Comparison of ENCODE assay signal across 9 mouse cellular contexts in genomic region chr10:111600677-111601099, GRCm38 (mm10).
A peak's percentile ranks its signal among the peaks of the same experiment; 100 is the strongest.
DNase-seq lines count a peak whose midpoint lies in the region; ATAC-seq and TF ChIP-seq lines count a peak whose summit lies in the region.
"Had no signal": no experiment of that assay in that cellular context is flagged by ENCODE, and none has a peak within 500 bp of the region (broad histone marks: within the 10 kb centered on the region; RNA-seq: fewer than 3 reads in every experiment).

No protein-coding gene starts in this region.

- 7% methylated on average over 2 of the region's 2 CpGs for WGBS in intestine, embryonic 14.5 days
- whole genome bisulfite sequencing in intestine, postnatal 0 days: 17% methylated on average over 2 of the region's 2 CpGs
- WGBS in forebrain, postnatal 0 days: 11% methylated on average over 2 of the region's 2 CpGs
- WGBS in heart, postnatal 0 days: 0% methylated on average over 2 of the region's 2 CpGs
- WGBS in liver, embryonic 16.5 days (ENCODE audit: insufficient replicate concordance): 2% methylated on average over 2 of the region's 2 CpGs
- 21% methylated on average over 2 of the region's 2 CpGs for WGBS in neural tube, embryonic 15.5 days

- H3K9me3 ChIP-seq in intestine, embryonic 14.5 days (ENCODE audit: control insufficient read depth, low read length): no peaks in the 10 kb centered on the region
- H3K9me3 ChIP-seq in intestine, postnatal 0 days (ENCODE audit: control insufficient read depth): no peaks in the 10 kb centered on the region
- H3K9me3 ChIP-seq in forebrain, postnatal 0 days (ENCODE audit: low read length): no peaks in the 10 kb centered on the region
- no peaks in the 10 kb centered on the region for H3K9me3 ChIP-seq in heart, postnatal 0 days (replicated peaks; ENCODE audit: control insufficient read depth, low read length)
- H3K9me3 ChIP-seq in liver, embryonic 16.5 days (replicated peaks; ENCODE audit: control insufficient read depth, low read length): no peaks in the 10 kb centered on the region
- no peaks in the 10 kb centered on the region for H3K9me3 ChIP-seq in neural tube, embryonic 15.5 days (replicated peaks)

- DNase-seq in intestine, embryonic 14.5 days (ENCODE audit: low spot score): peak; percentile 88
- peak; percentile 73 for DNase-seq in forebrain, postnatal 0 days
- peak; percentile 86 for DNase-seq in heart, postnatal 0 days (ENCODE audit: low spot score)
- DNase-seq in kidney, postnatal 36 days: peak; percentile 88 to 92
- DNase-seq in urinary bladder, postnatal 10 days (ENCODE audit: low spot score): peak; percentile 31

- H3K9ac ChIP-seq in intestine, embryonic 14.5 days (ENCODE audit: low read length): no peak overlapping the region
- no peak overlapping the region for H3K9ac ChIP-seq in intestine, postnatal 0 days (ENCODE audit: low read depth, low read length)
- no peak overlapping the region for H3K9ac ChIP-seq in forebrain, postnatal 0 days
- no peak overlapping the region for H3K9ac ChIP-seq in heart, postnatal 0 days (replicated peaks; ENCODE audit: low read depth, low read length)
- H3K9ac ChIP-seq in liver, embryonic 16.5 days (ENCODE audit: low read depth, low read length): no peak overlapping the region
- no peak overlapping the region for H3K9ac ChIP-seq in neural tube, embryonic 15.5 days (replicated peaks)
- H3K9ac ChIP-seq: liver, embryonic 14.5 days had no signal

- H3K27me3 ChIP-seq in intestine, embryonic 14.5 days (replicated peaks; ENCODE audit: control insufficient read depth, insufficient read depth, low read length): no peaks in the 10 kb centered on the region
- no peaks in the 10 kb centered on the region for H3K27me3 ChIP-seq in intestine, postnatal 0 days (replicated peaks; ENCODE audit: control insufficient read depth, insufficient read depth, low read length)
- no peaks in the 10 kb centered on the region for H3K27me3 ChIP-seq in forebrain, postnatal 0 days (ENCODE audit: insufficient read depth, low read length)
- H3K27me3 ChIP-seq in heart, postnatal 0 days (ENCODE audit: control insufficient read depth, insufficient read depth, low read length): no peaks in the 10 kb centered on the region
- no peaks in the 10 kb centered on the region for H3K27me3 ChIP-seq in liver, embryonic 16.5 days (ENCODE audit: control insufficient read depth, insufficient read depth, low read depth, low read length)
- H3K27me3 ChIP-seq in neural tube, embryonic 15.5 days (replicated peaks): no peaks in the 10 kb centered on the region

- no peak for TF ChIP-seq CTCF in intestine, postnatal 0 days (IDR thresholded peaks at IDR 0.05; ENCODE audit: low read depth)
- no peak for TF ChIP-seq CTCF in forebrain, postnatal 0 days (IDR thresholded peaks at IDR 0.05; ENCODE audit: low read depth)
- TF ChIP-seq CTCF in heart, postnatal 0 days (IDR thresholded peaks at IDR 0.05; ENCODE audit: low read depth): no peak

- H3K4me3 ChIP-seq in intestine, embryonic 14.5 days (ENCODE audit: low read depth, low read length): no peak overlapping the region
- no peak overlapping the region for H3K4me3 ChIP-seq in intestine, postnatal 0 days (ENCODE audit: low read depth, low read length)
- no peak overlapping the region for H3K4me3 ChIP-seq in forebrain, postnatal 0 days (ENCODE audit: low read depth, low read length)
- H3K4me3 ChIP-seq in heart, postnatal 0 days (ENCODE audit: low read depth, low read length): no peak overlapping the region
- no peak overlapping the region for H3K4me3 ChIP-seq in liver, embryonic 16.5 days (ENCODE audit: low read depth, low read length)
- H3K4me3 ChIP-seq in neural tube, embryonic 15.5 days (replicated peaks): no peak overlapping the region

- TF ChIP-seq EP300 in heart, postnatal 0 days (IDR thresholded peaks at IDR 0.05; ENCODE audit: low read depth): no peak

- H3K4me1 ChIP-seq in intestine, embryonic 14.5 days (replicated peaks; ENCODE audit: control insufficient read depth, insufficient read depth, low read length): peaks cover 30% of the 10 kb centered on the region
- peaks cover 19% of the 10 kb centered on the region; the same call in 1 of the 2 replicates for H3K4me1 ChIP-seq in intestine, postnatal 0 days (replicated peaks; ENCODE audit: control insufficient read depth, insufficient read depth, low read length)
- H3K4me1 ChIP-seq in forebrain, postnatal 0 days (ENCODE audit: insufficient read depth): 0 out of 2 replicates have a peak, but pooled peaks cover 8% of the 10 kb centered on the region
- peaks cover 24% of the 10 kb centered on the region for H3K4me1 ChIP-seq in heart, postnatal 0 days (ENCODE audit: control insufficient read depth, insufficient read depth)
- H3K4me1 ChIP-seq in liver, embryonic 16.5 days (ENCODE audit: control insufficient read depth, low read depth, low read length): peaks cover 9% of the 10 kb centered on the region
- H3K4me1 ChIP-seq in neural tube, embryonic 15.5 days: peaks cover 22% of the 10 kb centered on the region

- ATAC-seq in intestine, embryonic 14.5 days (replicated peaks; ENCODE audit: low FRiP score, low TSS enrichment, low read depth): peak; percentile 73; the same call in 1 of the 2 replicates
- ATAC-seq in intestine, postnatal 0 days: no peak
- peak; percentile 85 for ATAC-seq in forebrain, postnatal 0 days
- peak; percentile 87 for ATAC-seq in heart, postnatal 0 days (ENCODE audit: insufficient read depth, low read depth)
- ATAC-seq in liver, embryonic 16.5 days (ENCODE audit: low read depth): peak; percentile 57
- peak; percentile 82 for ATAC-seq in neural tube, embryonic 15.5 days (ENCODE audit: low FRiP score)

- no peaks in the 10 kb centered on the region for H3K36me3 ChIP-seq in intestine, embryonic 14.5 days (ENCODE audit: control insufficient read depth, insufficient read depth, low read length)
- H3K36me3 ChIP-seq in intestine, postnatal 0 days (ENCODE audit: control insufficient read depth, insufficient read depth): no peaks in the 10 kb centered on the region
- H3K36me3 ChIP-seq in forebrain, postnatal 0 days (ENCODE audit: insufficient read depth): no peaks in the 10 kb centered on the region
- H3K36me3 ChIP-seq in heart, postnatal 0 days (replicated peaks; ENCODE audit: control insufficient read depth, insufficient read depth, low read length): no peaks in the 10 kb centered on the region
- H3K36me3 ChIP-seq in liver, embryonic 16.5 days (ENCODE audit: control insufficient read depth, insufficient read depth): no peaks in the 10 kb centered on the region
- no peaks in the 10 kb centered on the region for H3K36me3 ChIP-seq in neural tube, embryonic 15.5 days

- peak overlapping the region; percentile 67 for H3K27ac ChIP-seq in intestine, embryonic 14.5 days (ENCODE audit: low read depth)
- H3K27ac ChIP-seq in intestine, postnatal 0 days (ENCODE audit: low read depth, low read length): no peak overlapping the region
- no peak overlapping the region for H3K27ac ChIP-seq in forebrain, postnatal 0 days (ENCODE audit: low read depth, low read length)
- H3K27ac ChIP-seq in heart, postnatal 0 days (ENCODE audit: low read depth): peak overlapping the region; percentile 62
- no peak overlapping the region for H3K27ac ChIP-seq in liver, embryonic 16.5 days (ENCODE audit: low read length)
- peak overlapping the region; percentile 64 for H3K27ac ChIP-seq in neural tube, embryonic 15.5 days (replicated peaks)
- H3K27ac ChIP-seq: liver, embryonic 14.5 days had no signal

- 0 out of 2 replicates have a peak overlapping the region, but pooled peaks have one; percentile 20 for H3K4me2 ChIP-seq in intestine, embryonic 14.5 days (ENCODE audit: low read length)
- no peak overlapping the region for H3K4me2 ChIP-seq in intestine, postnatal 0 days (replicated peaks; ENCODE audit: low read depth)
- no peak overlapping the region for H3K4me2 ChIP-seq in forebrain, postnatal 0 days (ENCODE audit: low read depth)
- H3K4me2 ChIP-seq in heart, postnatal 0 days (ENCODE audit: low read depth, low read length): no peak overlapping the region
- H3K4me2 ChIP-seq in liver, embryonic 16.5 days (ENCODE audit: low read depth, low read length): no peak overlapping the region
- no peak overlapping the region for H3K4me2 ChIP-seq in neural tube, embryonic 15.5 days

Comparison
In these comparisons a context has a peak if more than half of its experiments do, and no peak if none do; other contexts are left out.
1. H3K27ac ChIP-seq: peak in intestine, embryonic 14.5 days (single experiment), heart, postnatal 0 days (single experiment) and neural tube, embryonic 15.5 days (single experiment); none in intestine, postnatal 0 days (single experiment), forebrain, postnatal 0 days (single experiment) and liver, embryonic 16.5 days (single experiment).
2. DNase-seq: peak in every context shown above with its lines; median percentile 90 in kidney, postnatal 36 days; 88 in intestine, embryonic 14.5 days; 86 in heart, postnatal 0 days; 73 in forebrain, postnatal 0 days; 31 in urinary bladder, postnatal 10 days.